Mouse (Mus musculus) lung, postnatal 0 days (tissue): Measurements from ENCODE around the gene Snrpc. TPM values are rescaled to one million over a fixed set of nuclear protein-coding genes. Genes with fewer than 3 reads are reported as not detected.
A peak's percentile ranks its signal among the peaks of the same experiment; 100 is the strongest.

Experiments
- ATAC-seq: fragments of 200-750 bp; cut with Nextera tagmentation; 2 replicates; pipeline ENCODE4 v1.8.0; 2017; ENCODE audit warnings: moderate library complexity
- DNase-seq: peaks from one replicate; pipeline ENCODE4 v3.0.0-alpha.2; 2016; ENCODE audit warnings: low spot score
- H3K27ac ChIP-seq: fragments of 300-500 bp; sonication (generic); 2 replicates; pipeline ENCODE4 v1.5.1; 2014; ENCODE audit warnings: antibody characterized with exemption, mild to moderate bottlenecking, low read length, mixed read lengths
- H3K27me3 ChIP-seq: fragments of 300-500 bp; sonication (generic); replicated peaks from 2 replicates; pipeline ENCODE4 v1.6.1; 2014; ENCODE audit warnings: low read length, mixed read lengths; ENCODE audit not compliant: insufficient read depth
- H3K36me3 ChIP-seq: fragments of 300-500 bp; sonication (generic); 2 replicates; pipeline ENCODE4 v1.6.1; 2014; ENCODE audit warnings: low read length, mixed read lengths; ENCODE audit not compliant: insufficient read depth
- H3K4me1 ChIP-seq: fragments of 300-500 bp; sonication (generic); 2 replicates; pipeline ENCODE4 v1.6.1; 2014; ENCODE audit warnings: antibody characterized with exemption, low read depth, low read length, mixed read lengths; ENCODE audit not compliant: insufficient read depth
- H3K4me2 ChIP-seq: fragments of 300-500 bp; sonication (generic); replicated peaks from 2 replicates; pipeline ENCODE4 v1.6.1; 2014; ENCODE audit warnings: low read depth, mild to moderate bottlenecking, low read length, moderate library complexity, mixed read lengths
- H3K4me3 ChIP-seq: fragments of 300-500 bp; sonication (generic); 2 replicates; pipeline ENCODE4 v1.5.1; 2014; ENCODE audit warnings: low read depth, low read length
- H3K9ac ChIP-seq: fragments of 300-500 bp; sonication (generic); replicated peaks from 2 replicates; pipeline ENCODE4 v1.6.1; 2014; ENCODE audit warnings: low read depth, mild to moderate bottlenecking
- H3K9me3 ChIP-seq: fragments of 300-500 bp; sonication (generic); 2 replicates; pipeline ENCODE4 v1.6.1; 2016; ENCODE audit warnings: low read length, mixed read lengths
- CTCF ChIP-seq: IDR thresholded peaks from 2 replicates; pipeline ENCODE4 v1.5.1; 2016; ENCODE audit warnings: antibody characterized with exemption, mild to moderate bottlenecking
- EP300 ChIP-seq: IDR thresholded peaks from 2 replicates; pipeline ENCODE4 v1.6.1; 2016; ENCODE audit warnings: antibody characterized with exemption, mild to moderate bottlenecking, control low read depth
- WGBS: fragments of 180-500 bp; shearing (Covaris S2); extraction: QIAGEN DNeasy Blood & Tissue Kit; methylation state at CpG from one replicate; pipeline ENCODE4 v1.1.7; 2014; 5-methylcytosine and 5-hydroxymethylcytosine counted together
- polyA plus RNA-seq: library from polyadenylated mRNA; unstranded; fragments of >200 nt; fragmentation: Nextera tagmentation; extraction: Ambion mirVana; gene quantifications from 2 replicates; pipeline ENCODE4 v1.2.1, GENCODE M21; 2015

The Snrpc gene
- polyA plus RNA-seq, 1 experiment from 2014 or later, result 185 TPM

GRCm38 (mm10) chr17:27856798-27857648, 19.1 kb downstream of the Snrpc start:
- H3K36me3 ChIP-seq, result peaks cover 11% of the 10 kb centered on the region; the same call in 1 of the 2 replicates
- no peaks in the 10 kb centered on the region for H3K27me3 ChIP-seq
- peak overlapping the region; percentile 99 for H3K4me2 ChIP-seq
- H3K9ac ChIP-seq, result peak overlapping the region; percentile 75
- H3K9me3 ChIP-seq, result no peaks in the 10 kb centered on the region
- peaks cover 5% of the 10 kb centered on the region; the same call in 1 of the 2 replicates for H3K4me1 ChIP-seq
- 1% methylated on average over 50 of the region's 52 CpGs for WGBS
- H3K4me3 ChIP-seq, result peak overlapping the region; percentile 92
- ATAC-seq (peak; percentile 73), DNase-seq (peak; percentile 79)
- no peak for TF ChIP-seq EP300
- no peak; the same call in 1 of the 2 replicates for TF ChIP-seq CTCF
- H3K27ac ChIP-seq, result peak overlapping the region; percentile 81

GRCm38 (mm10) chr17:27857649-27858475, 19.9 kb downstream of the Snrpc start:
- peak overlapping the region; percentile 99 for H3K4me2 ChIP-seq
- peaks cover 5% of the 10 kb centered on the region; the same call in 1 of the 2 replicates for H3K4me1 ChIP-seq
- DNase-seq (no peak), ATAC-seq (no peak)
- peak overlapping the region; percentile 92; the same call in 1 of the 2 replicates for H3K4me3 ChIP-seq
- 0 out of 2 replicates have a peak, but pooled peaks cover 3% of the 10 kb centered on the region for H3K36me3 ChIP-seq
- H3K27ac ChIP-seq, result no peak overlapping the region
- no peaks in the 10 kb centered on the region for H3K9me3 ChIP-seq
- no peaks in the 10 kb centered on the region for H3K27me3 ChIP-seq
- WGBS, result 32% methylated on average over 11 of the region's 11 CpGs
- no peak overlapping the region for H3K9ac ChIP-seq
- no peak for TF ChIP-seq EP300
- TF ChIP-seq CTCF, result no peak

GRCm38 (mm10) chr17:27859131-27859530, 21.2 kb downstream of the Snrpc start:
- ATAC-seq, result no peak
- Histone ChIP-seq H3K36me3 (no peaks in the 10 kb centered on the region), H3K27me3 (no peaks in the 10 kb centered on the region), H3K4me3 (no peak overlapping the region), H3K27ac (no peak overlapping the region), H3K4me2 (no peak overlapping the region), H3K9me3 (no peaks in the 10 kb centered on the region), H3K9ac (no peak overlapping the region), H3K4me1 (peaks cover 5% of the 10 kb centered on the region; the same call in 1 of the 2 replicates)
- DNase-seq, result no peak
- WGBS, result 74% methylated on average over 2 of the region's 2 CpGs
- no peak for TF ChIP-seq EP300
- TF ChIP-seq CTCF, result no peak

- H3K4me3 ChIP-seq, result no peak overlapping the region
- WGBS, result 71% methylated on average over 2 of the region's 2 CpGs
- no peak overlapping the region for H3K27ac ChIP-seq
- H3K4me2 ChIP-seq, result no peak overlapping the region
- no peak overlapping the region for H3K9ac ChIP-seq
- TF ChIP-seq EP300 (no peak), CTCF (peak; percentile 26; the same call in 1 of the 2 replicates)
- H3K27me3 ChIP-seq, result no peaks in the 10 kb centered on the region
- no peaks in the 10 kb centered on the region for H3K36me3 ChIP-seq
- DNase-seq (peak; percentile 4), ATAC-seq (no peak)
- H3K9me3 ChIP-seq, result no peaks in the 10 kb centered on the region
- H3K4me1 ChIP-seq, result no peaks in the 10 kb centered on the region
These were observed 27.5 kb downstream of the Snrpc start for GRCm38 (mm10) chr17:27865461-27865860.

GRCm38 (mm10) chr17:27866737-27867136, 28.8 kb downstream of the Snrpc start:
- H3K4me2 ChIP-seq, result no peak overlapping the region
- no peaks in the 10 kb centered on the region for H3K9me3 ChIP-seq
- WGBS, result 39% methylated on average over 4 of the region's 4 CpGs
- H3K27ac ChIP-seq, result no peak overlapping the region
- no peak overlapping the region for H3K9ac ChIP-seq
- TF ChIP-seq EP300 (no peak), CTCF (no peak)
- no peak overlapping the region for H3K4me3 ChIP-seq
- ATAC-seq (peak; percentile 82), DNase-seq (peak; percentile 66)
- H3K27me3 ChIP-seq, result no peaks in the 10 kb centered on the region
- no peaks in the 10 kb centered on the region for H3K4me1 ChIP-seq
- no peaks in the 10 kb centered on the region for H3K36me3 ChIP-seq

GRCm38 (mm10) chr17:27871851-27872250, 33.9 kb downstream of the Snrpc start:
- ATAC-seq (no peak), DNase-seq (no peak)
- Histone ChIP-seq H3K4me1 (no peaks in the 10 kb centered on the region), H3K4me3 (no peak overlapping the region), H3K4me2 (no peak overlapping the region), H3K27me3 (no peaks in the 10 kb centered on the region), H3K27ac (no peak overlapping the region), H3K9me3 (no peaks in the 10 kb centered on the region), H3K9ac (no peak overlapping the region), H3K36me3 (no peaks in the 10 kb centered on the region)
- no peak for TF ChIP-seq EP300
- TF ChIP-seq CTCF, result no peak
- 87% methylated on average over 3 of the region's 3 CpGs for WGBS
